Mouse (Mus musculus): ENCODE measurements around the gene Farsa. TPM values are rescaled to one million over a fixed set of nuclear protein-coding genes. Genes with fewer than 3 reads are reported as not detected.
"Not testable (repeated sequence)": the region's sequence is repeated elsewhere in the genome, so short reads cannot be mapped to it uniquely, and the experiment has no call there.

The Farsa gene
- total RNA-seq, 2 experiments from 2014 or later, result 22.8 to 25.2 TPM

GRCm38 (mm10) chr8:84872309-84872965, 15.6 kb downstream of the Farsa start:
- peak; percentile 17 for DNase-seq (ENCODE audit: low spot score)

- DNase-seq (ENCODE audit: low spot score), result no peak
These were observed 16.2 kb downstream of the Farsa start for GRCm38 (mm10) chr8:84873016-84873415.

- DNase-seq (ENCODE audit: low spot score), result no peak
These were observed 17.6 kb downstream of the Farsa start for GRCm38 (mm10) chr8:84874339-84874738.

- no peak for DNase-seq (ENCODE audit: low spot score)
These were observed 20.7 kb downstream of the Farsa start for GRCm38 (mm10) chr8:84877297-84878035.

- no peak for DNase-seq (ENCODE audit: low spot score)
These were observed 22.1 kb downstream of the Farsa start for GRCm38 (mm10) chr8:84878915-84879314.

- no peak for DNase-seq (ENCODE audit: low spot score)
These were observed 27.9 kb downstream of the Farsa start for GRCm38 (mm10) chr8:84884728-84885127.

- DNase-seq (ENCODE audit: low spot score), result no peak
These were observed 31.5 kb downstream of the Farsa start for GRCm38 (mm10) chr8:84888280-84888679.

GRCm38 (mm10) chr8:84889141-84889540, 32.4 kb downstream of the Farsa start:
- no peak for DNase-seq (ENCODE audit: low spot score)

GRCm38 (mm10) chr8:84892993-84893708, 36.4 kb downstream of the Farsa start:
- no peak for DNase-seq (ENCODE audit: low spot score)

- peak; percentile 96 for DNase-seq (ENCODE audit: low spot score)
These were observed 36.9 kb downstream of the Farsa start, which contains the start of gene Gcdh for GRCm38 (mm10) chr8:84893709-84894134. Gene Gcdh, minus strand, starts transcription at chr8:84893921.

GRCm38 (mm10) chr8:84895963-84896362, 39.2 kb downstream of the Farsa start:
- no peak for DNase-seq (ENCODE audit: low spot score)

- DNase-seq (ENCODE audit: low spot score), result no peak
These were observed 44.3 kb downstream of the Farsa start for GRCm38 (mm10) chr8:84901071-84901470.

GRCm38 (mm10) chr8:84901752-84902151, 45.0 kb downstream of the Farsa start, which contains the start of gene Klf1:
Gene Klf1, plus strand, starts transcription at chr8:84901928.
- no peak for DNase-seq (ENCODE audit: low spot score)

GRCm38 (mm10) chr8:84902367-84902919, 45.7 kb downstream of the Farsa start:
- no peak for DNase-seq (ENCODE audit: low spot score)

- peak; percentile 93 for DNase-seq (ENCODE audit: low spot score)
These were observed 46.3 kb downstream of the Farsa start for GRCm38 (mm10) chr8:84902920-84903661.

- DNase-seq (ENCODE audit: low spot score), result no peak
These were observed 47.6 kb downstream of the Farsa start for GRCm38 (mm10) chr8:84904351-84904750.

GRCm38 (mm10) chr8:84907037-84907436, 50.2 kb downstream of the Farsa start:
- DNase-seq (ENCODE audit: low spot score), result no peak

- no peak for DNase-seq (ENCODE audit: low spot score)
These were observed 50.7 kb downstream of the Farsa start for GRCm38 (mm10) chr8:84907493-84907892.

GRCm38 (mm10) chr8:84907979-84908378, 51.2 kb downstream of the Farsa start:
- DNase-seq (ENCODE audit: low spot score), result not testable (repeated sequence)

- peak; percentile 98 for DNase-seq (ENCODE audit: low spot score)
These were observed 51.8 kb downstream of the Farsa start, which contains the start of gene Dnase2a for GRCm38 (mm10) chr8:84908421-84909161. Gene Dnase2a, plus strand, starts transcription at chr8:84908560.

Data from gastrocnemius, adult 18-20 months (tissue).